Mouse (Mus musculus): Measurements from ENCODE around the gene Scoc. TPM values are rescaled to one million over a fixed set of nuclear protein-coding genes. Genes with fewer than 3 reads are reported as not detected.

Scoc gene
- total and polyA plus RNA-seq, 3 experiments = 14.7 to 29.5 TPM; not detected in 1

- Histone ChIP-seq H3K4me1 (ENCODE audit: control insufficient read depth in 1 of 2, insufficient read depth in 2 of 2, low read length in 2 of 2) (no peaks in the 10 kb centered on the region), H3K9me3 (replicated peaks; ENCODE audit: insufficient read depth, low read length) (no peaks in the 10 kb centered on the region), H3K9ac (ENCODE audit: control insufficient read depth, low read depth, low read length, poor library complexity, severe bottlenecking) (no peak overlapping the region), H3K27ac (ENCODE audit: control insufficient read depth, low read depth, low read length) (no peak overlapping the region), H3K4me3 (ENCODE audit: control insufficient read depth in 1 of 2, insufficient read depth in 1 of 2, low read depth in 2 of 2, low read length in 2 of 2) (no peak overlapping the region), H3K36me3 (ENCODE audit: control insufficient read depth in 1 of 2, insufficient read depth in 2 of 2, low read length in 2 of 2) (peaks cover 0 to 4% of the 10 kb centered on the region in 2 experiments; a peak in 2 of 4 replicates), H3K79me2 (ENCODE audit: control insufficient read depth, insufficient read depth, low read length, poor library complexity) (no peaks in the 10 kb centered on the region), H3K27me3 (ENCODE audit: control insufficient read depth in 1 of 2, insufficient read depth in 2 of 2, low read length in 2 of 2) (no peaks in the 10 kb centered on the region; a peak in 1 of 4 replicates)
- no peak for DNase-seq (ENCODE audit: low read depth, low spot score)
- TF ChIP-seq MYC (IDR thresholded peaks at IDR 0.05; ENCODE audit: low read depth, low read length) = no peak
- TF ChIP-seq RAD21 (IDR thresholded peaks at IDR 0.05; ENCODE audit: low read depth, low read length) = no peak
- TF ChIP-seq MXI1 (IDR thresholded peaks at IDR 0.05; ENCODE audit: low read depth, low read length) = no peak
- TF ChIP-seq MEF2A (IDR thresholded peaks at IDR 0.05; ENCODE audit: extremely low read depth, insufficient replicate concordance, low read depth, low read length, poor library complexity, severe bottlenecking) = no peak
- no peak for TF ChIP-seq MAFK (IDR thresholded peaks at IDR 0.05; ENCODE audit: borderline replicate concordance, low read depth, low read length)
- no peak for TF ChIP-seq ZNF384 (IDR thresholded peaks at IDR 0.05; ENCODE audit: low read depth, low read length)
- TF ChIP-seq CHD1 (IDR thresholded peaks at IDR 0.05; ENCODE audit: low read depth, low read length) = no peak
- no peak for TF ChIP-seq MAZ (IDR thresholded peaks at IDR 0.05; ENCODE audit: low read depth, low read length)
- TF ChIP-seq GATA1 (IDR thresholded peaks at IDR 0.05; ENCODE audit: low read depth, low read length) = no peak
These were observed 49.7 kb downstream of the Scoc start for GRCm38 (mm10) chr8:83408496-83408895.

DNA sequence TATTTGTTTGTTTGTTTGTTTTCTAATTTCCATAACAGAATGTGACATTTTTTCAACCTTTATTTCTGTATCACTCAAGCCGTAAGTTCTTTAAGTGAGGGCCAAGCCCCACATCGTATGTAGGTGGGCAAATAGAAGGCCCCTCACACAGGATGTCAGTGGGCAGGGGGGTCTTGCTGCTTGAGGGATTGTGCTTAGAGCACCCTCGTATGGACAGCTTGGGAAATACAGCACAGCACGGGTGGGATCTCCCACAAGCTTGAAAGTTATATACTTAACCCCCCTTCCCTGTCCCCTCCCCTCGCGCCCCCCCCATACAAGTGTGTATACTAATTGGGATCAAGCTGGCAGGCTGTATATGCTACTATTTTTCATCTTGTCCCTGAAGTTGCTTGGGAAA lies 51.4 kb downstream of the Scoc start:
- Histone ChIP-seq H3K4me1 (ENCODE audit: control insufficient read depth in 1 of 2, insufficient read depth in 2 of 2, low read length in 2 of 2) (no peaks in the 10 kb centered on the region), H3K27ac (ENCODE audit: control insufficient read depth, low read depth, low read length) (no peak overlapping the region)
- TF ChIP-seq MAX (IDR thresholded peaks at IDR 0.05; ENCODE audit: low read length) (no peak), RAD21 (IDR thresholded peaks at IDR 0.05; ENCODE audit: low read depth, low read length) (peak; percentile 57), BHLHE40 (IDR thresholded peaks at IDR 0.05; ENCODE audit: borderline replicate concordance, low read depth, low read length) (no peak), POLR2AphosphoS5 (IDR thresholded peaks at IDR 0.05; ENCODE audit: borderline replicate concordance, low read depth, low read length) (no peak), SMC3 (IDR thresholded peaks at IDR 0.05; ENCODE audit: low read depth, low read length) (peak; percentile 63), CTCF (IDR thresholded peaks at IDR 0.05 in 2 of 3, conservative IDR thresholded peaks at IDR 0.05 in 1 of 3; ENCODE audit: control insufficient read depth in 1 of 3, insufficient read depth in 1 of 3, low read depth in 2 of 3, low read length in 3 of 3, poor library complexity in 1 of 3, severe bottlenecking in 1 of 3) (peak; percentile 63 to 72 (median 69)), POLR2A (IDR thresholded peaks at IDR 0.05; ENCODE audit: control insufficient read depth in 1 of 2, insufficient read depth in 1 of 2, low read depth in 1 of 2, low read length in 2 of 2, poor library complexity in 1 of 2) (no peak), ZC3H11A (IDR thresholded peaks at IDR 0.05; ENCODE audit: low read depth, low read length) (peak; percentile 38), GABPA (IDR thresholded peaks at IDR 0.05; ENCODE audit: low read depth, low read length) (no peak)

More for the DNA sequence above, 51.4 kb downstream of the Scoc start:
- peaks cover 0 to 4% of the 10 kb centered on the region in 2 experiments; a peak in 2 of 4 replicates for H3K36me3 ChIP-seq (ENCODE audit: control insufficient read depth in 1 of 2, insufficient read depth in 2 of 2, low read length in 2 of 2)
- H3K79me2 ChIP-seq (ENCODE audit: control insufficient read depth, insufficient read depth, low read length, poor library complexity) = no peaks in the 10 kb centered on the region
- no peak overlapping the region for H3K4me3 ChIP-seq (ENCODE audit: control insufficient read depth in 1 of 2, insufficient read depth in 1 of 2, low read depth in 2 of 2, low read length in 2 of 2)
- peak; percentile 81 for DNase-seq (ENCODE audit: low read depth, low spot score)
- H3K9ac ChIP-seq (ENCODE audit: control insufficient read depth, low read depth, low read length, poor library complexity, severe bottlenecking) = no peak overlapping the region
- H3K27me3 ChIP-seq (ENCODE audit: control insufficient read depth in 1 of 2, insufficient read depth in 2 of 2, low read length in 2 of 2) = peaks cover 0 to 3% of the 10 kb centered on the region in 2 experiments; a peak in 3 of 4 replicates
- H3K9me3 ChIP-seq (replicated peaks; ENCODE audit: insufficient read depth, low read length) = no peaks in the 10 kb centered on the region

Data from MEL (cell line).